Mouse (Mus musculus) lung, embryonic 15.5 days (tissue): ENCODE results near the gene Gstp3. TPM values are rescaled to one million over a fixed set of nuclear protein-coding genes. Genes with fewer than 3 reads are reported as not detected.

Experiments used
- ATAC-seq: fragments of 200-750 bp; cut with Nextera tagmentation; 2 replicates; pipeline ENCODE4 v1.8.0; 2017; ENCODE audit warnings: moderate number of reproducible peaks, borderline replicate concordance; ENCODE audit not compliant: low FRiP score, low TSS enrichment; ENCODE audit errors: extremely low read depth
- H3K27ac ChIP-seq: fragments of 300-500 bp; sonication (generic); 2 replicates; pipeline ENCODE4 v1.5.1; 2015; ENCODE audit warnings: moderate library complexity, mild to moderate bottlenecking, inconsistent platforms
- H3K27me3 ChIP-seq: fragments of 300-500 bp; sonication (generic); 2 replicates; pipeline ENCODE4 v1.6.1; 2015; ENCODE audit warnings: inconsistent platforms
- H3K36me3 ChIP-seq: fragments of 300-500 bp; sonication (generic); 2 replicates; pipeline ENCODE4 v1.6.1; 2015; ENCODE audit warnings: inconsistent platforms
- H3K4me1 ChIP-seq: fragments of 300-500 bp; sonication (generic); 2 replicates; pipeline ENCODE4 v1.6.1; 2015; ENCODE audit warnings: inconsistent platforms
- H3K4me2 ChIP-seq: fragments of 300-500 bp; sonication (generic); 2 replicates; pipeline ENCODE4 v1.6.1; 2015; ENCODE audit warnings: inconsistent platforms, mild to moderate bottlenecking, moderate library complexity
- H3K4me3 ChIP-seq: fragments of 300-500 bp; sonication (generic); 2 replicates; pipeline ENCODE4 v1.5.1; 2015; ENCODE audit warnings: mild to moderate bottlenecking, inconsistent platforms
- H3K9ac ChIP-seq: fragments of 300-500 bp; sonication (generic); 2 replicates; pipeline ENCODE4 v1.6.1; 2015; ENCODE audit warnings: inconsistent platforms
- H3K9me3 ChIP-seq: fragments of 300-500 bp; sonication (generic); 2 replicates; pipeline ENCODE4 v1.6.1; 2016; ENCODE audit warnings: inconsistent platforms
- WGBS: fragments of 180-500 bp; shearing (Covaris S2); methylation state at CpG from one replicate; pipeline ENCODE4 v1.1.7; 2015; 5-methylcytosine and 5-hydroxymethylcytosine counted together
- polyA plus RNA-seq: library from polyadenylated mRNA; unstranded; fragments of >200 nt; fragmentation: Nextera tagmentation; extraction: Ambion mirVana; gene quantifications from 2 replicates; pipeline ENCODE4 v1.2.1, GENCODE M21; 2015

The Gstp3 gene
- polyA plus RNA-seq, 1 experiment from 2014 or later = 0.22 TPM

- H3K4me3 ChIP-seq = no peak overlapping the region
- ATAC-seq = no peak
- no peak overlapping the region for H3K9ac ChIP-seq
- H3K4me1 ChIP-seq = no peaks in the 10 kb centered on the region; the same call in 1 of the 2 replicates
- H3K27me3 ChIP-seq = peaks cover 13% of the 10 kb centered on the region; the same call in 1 of the 2 replicates
- no peak overlapping the region for H3K4me2 ChIP-seq
- no peaks in the 10 kb centered on the region for H3K9me3 ChIP-seq
- no peaks in the 10 kb centered on the region for H3K36me3 ChIP-seq
- H3K27ac ChIP-seq = no peak overlapping the region
- 30% methylated on average over 5 of the region's 5 CpGs for WGBS
Measured at GRCm38 (mm10) chr19:4088146-4088545, 28.8 kb upstream of the Gstp3 start.

GRCm38 (mm10) chr19:4087090-4087489 is 27.7 kb upstream of the Gstp3 start:
- Histone ChIP-seq H3K9me3 (no peaks in the 10 kb centered on the region), H3K27me3 (peaks cover 13% of the 10 kb centered on the region; the same call in 1 of the 2 replicates), H3K27ac (no peak overlapping the region), H3K36me3 (no peaks in the 10 kb centered on the region), H3K4me1 (no peaks in the 10 kb centered on the region; the same call in 1 of the 2 replicates), H3K4me2 (no peak overlapping the region), H3K4me3 (no peak overlapping the region), H3K9ac (no peak overlapping the region)
- no peak for ATAC-seq
- 82% methylated on average over 5 of the region's 5 CpGs for WGBS

- Histone ChIP-seq H3K36me3 (no peaks in the 10 kb centered on the region), H3K9ac (no peak overlapping the region), H3K27me3 (peaks cover 13% of the 10 kb centered on the region; the same call in 1 of the 2 replicates), H3K9me3 (no peaks in the 10 kb centered on the region), H3K27ac (no peak overlapping the region), H3K4me3 (no peak overlapping the region), H3K4me2 (no peak overlapping the region), H3K4me1 (no peaks in the 10 kb centered on the region; the same call in 1 of the 2 replicates)
- ATAC-seq = no peak
- WGBS = 84% methylated on average over 15 of the region's 15 CpGs
Measured at GRCm38 (mm10) chr19:4086156-4086555, 26.8 kb upstream of the Gstp3 start.

- Histone ChIP-seq H3K4me3 (no peak overlapping the region), H3K4me1 (no peaks in the 10 kb centered on the region; the same call in 1 of the 2 replicates), H3K9me3 (no peaks in the 10 kb centered on the region), H3K9ac (no peak overlapping the region), H3K27me3 (peaks cover 13% of the 10 kb centered on the region; the same call in 1 of the 2 replicates), H3K27ac (no peak overlapping the region), H3K36me3 (no peaks in the 10 kb centered on the region), H3K4me2 (no peak overlapping the region)
- no peak for ATAC-seq
- 88% methylated on average over 1 of the region's 1 CpGs for WGBS
Measured at GRCm38 (mm10) chr19:4084984-4085383, 25.6 kb upstream of the Gstp3 start.

GRCm38 (mm10) chr19:4083826-4084225 is 24.5 kb upstream of the Gstp3 start:
- Histone ChIP-seq H3K36me3 (no peaks in the 10 kb centered on the region), H3K27me3 (peaks cover 7% of the 10 kb centered on the region; the same call in 1 of the 2 replicates), H3K4me1 (no peaks in the 10 kb centered on the region; the same call in 1 of the 2 replicates), H3K4me3 (no peak overlapping the region), H3K9ac (no peak overlapping the region), H3K4me2 (no peak overlapping the region), H3K9me3 (no peaks in the 10 kb centered on the region), H3K27ac (no peak overlapping the region)
- 22% methylated on average over 8 of the region's 8 CpGs for WGBS
- ATAC-seq = peak; percentile 39

GRCm38 (mm10) chr19:4083316-4083715 is 23.9 kb upstream of the Gstp3 start:
- ATAC-seq = no peak
- H3K27me3 ChIP-seq = peaks cover 7% of the 10 kb centered on the region; the same call in 1 of the 2 replicates
- no peak overlapping the region for H3K9ac ChIP-seq
- H3K4me2 ChIP-seq = no peak overlapping the region
- no peaks in the 10 kb centered on the region; the same call in 1 of the 2 replicates for H3K4me1 ChIP-seq
- H3K27ac ChIP-seq = no peak overlapping the region
- no peak overlapping the region for H3K4me3 ChIP-seq
- H3K9me3 ChIP-seq = no peaks in the 10 kb centered on the region
- 71% methylated on average over 7 of the region's 7 CpGs for WGBS
- no peaks in the 10 kb centered on the region for H3K36me3 ChIP-seq

GRCm38 (mm10) chr19:4082219-4082965 is 23.0 kb upstream of the Gstp3 start:
- H3K27ac ChIP-seq = no peak overlapping the region
- H3K9me3 ChIP-seq = no peaks in the 10 kb centered on the region
- no peak for ATAC-seq
- WGBS = 76% methylated on average over 11 of the region's 11 CpGs
- no peak overlapping the region for H3K9ac ChIP-seq
- H3K4me1 ChIP-seq = no peaks in the 10 kb centered on the region; the same call in 1 of the 2 replicates
- H3K4me3 ChIP-seq = no peak overlapping the region
- no peak overlapping the region for H3K4me2 ChIP-seq
- H3K36me3 ChIP-seq = no peaks in the 10 kb centered on the region
- peaks cover 7% of the 10 kb centered on the region; the same call in 1 of the 2 replicates for H3K27me3 ChIP-seq

GRCm38 (mm10) chr19:4081394-4081793 is 22.0 kb upstream of the Gstp3 start, which contains the start of gene Cabp2:
Gene Cabp2, plus strand, starts transcription at chr19:4081578.
- H3K4me1 ChIP-seq = no peaks in the 10 kb centered on the region; the same call in 1 of the 2 replicates
- no peak within 1 kb of the TSS for H3K9ac ChIP-seq
- 57% methylated on average over 3 of the region's 3 CpGs for WGBS
- H3K27me3 ChIP-seq = peaks cover 7% of the 10 kb centered on the region; the same call in 1 of the 2 replicates
- no peak for ATAC-seq
- no peak within 1 kb of the TSS for H3K4me2 ChIP-seq
- H3K27ac ChIP-seq = no peak within 1 kb of the TSS
- H3K9me3 ChIP-seq = no peaks in the 10 kb centered on the region
- H3K4me3 ChIP-seq = no peak within 1 kb of the TSS
- H3K36me3 ChIP-seq = no peaks in the 10 kb centered on the region

- Histone ChIP-seq H3K27ac (no peak overlapping the region), H3K4me2 (no peak overlapping the region), H3K4me1 (no peaks in the 10 kb centered on the region; the same call in 1 of the 2 replicates), H3K9me3 (no peaks in the 10 kb centered on the region), H3K4me3 (no peak overlapping the region), H3K27me3 (peaks cover 7% of the 10 kb centered on the region; the same call in 1 of the 2 replicates), H3K9ac (no peak overlapping the region), H3K36me3 (no peaks in the 10 kb centered on the region)
- no peak for ATAC-seq
- 42% methylated on average over 8 of the region's 8 CpGs for WGBS
Measured at GRCm38 (mm10) chr19:4080511-4081009, 21.2 kb upstream of the Gstp3 start.

GRCm38 (mm10) chr19:4079594-4079993 is 20.2 kb upstream of the Gstp3 start:
- 77% methylated on average over 1 of the region's 1 CpGs for whole genome bisulfite sequencing
- no peak for ATAC-seq

GRCm38 (mm10) chr19:4075531-4075930 is 16.2 kb upstream of the Gstp3 start:
- ATAC-seq = no peak

More at GRCm38 (mm10) chr19:4079594-4079993, 20.2 kb upstream of the Gstp3 start:
- no peak overlapping the region for H3K27ac ChIP-seq
- no peak overlapping the region for H3K9ac ChIP-seq
- H3K4me3 ChIP-seq = no peak overlapping the region
- H3K9me3 ChIP-seq = no peaks in the 10 kb centered on the region
- H3K4me1 ChIP-seq = no peaks in the 10 kb centered on the region; the same call in 1 of the 2 replicates
- H3K4me2 ChIP-seq = no peak overlapping the region
- no peaks in the 10 kb centered on the region for H3K36me3 ChIP-seq
- H3K27me3 ChIP-seq = peaks cover 4% of the 10 kb centered on the region; the same call in 1 of the 2 replicates

More at GRCm38 (mm10) chr19:4075531-4075930, 16.2 kb upstream of the Gstp3 start:
- H3K4me1 ChIP-seq = no peaks in the 10 kb centered on the region
- H3K4me2 ChIP-seq = no peak overlapping the region
- WGBS = 89% methylated on average over 1 of the region's 1 CpGs
- H3K9me3 ChIP-seq = no peaks in the 10 kb centered on the region
- no peak overlapping the region for H3K9ac ChIP-seq
- no peaks in the 10 kb centered on the region for H3K36me3 ChIP-seq
- H3K27me3 ChIP-seq = no peaks in the 10 kb centered on the region
- no peak overlapping the region for H3K4me3 ChIP-seq
- H3K27ac ChIP-seq = no peak overlapping the region
